Mouse (Mus musculus): ENCODE measurements around the gene Zfp53.

- no peak for TF ChIP-seq CTCF (IDR thresholded peaks at IDR 0.05; ENCODE audit: low read depth, low read length)
- no peak for TF ChIP-seq TAL1 (conservative IDR thresholded peaks at IDR 0.05; ENCODE audit: low read depth, low read length)
- TF ChIP-seq GATA1 (IDR thresholded peaks at IDR 0.05; ENCODE audit: borderline replicate concordance, low read length): no peak
These were observed 753 bp downstream of the Zfp53 start for GRCm38 (mm10) chr17:21489500-21490001.
